Mouse (Mus musculus) adrenal gland, postnatal 10 days (tissue): ENCODE measurements around the gene Rimkla. TPM values are rescaled to one million over a fixed set of nuclear protein-coding genes. Genes with fewer than 3 reads are reported as not detected.

Experiments
- DNase-seq: peaks from one replicate; pipeline ENCODE4 v3.0.0; 2021; ENCODE audit warnings: mixed read lengths
- total RNA-seq, 2 experiments: library from RNA; stranded (reverse); gene quantifications; 2 replicates each; pipeline ENCODE4 v1.2.3; 2021

Gene Rimkla
- total RNA-seq, 2 experiments from 2014 or later, result 0.60 to 1.2 TPM

DNA sequence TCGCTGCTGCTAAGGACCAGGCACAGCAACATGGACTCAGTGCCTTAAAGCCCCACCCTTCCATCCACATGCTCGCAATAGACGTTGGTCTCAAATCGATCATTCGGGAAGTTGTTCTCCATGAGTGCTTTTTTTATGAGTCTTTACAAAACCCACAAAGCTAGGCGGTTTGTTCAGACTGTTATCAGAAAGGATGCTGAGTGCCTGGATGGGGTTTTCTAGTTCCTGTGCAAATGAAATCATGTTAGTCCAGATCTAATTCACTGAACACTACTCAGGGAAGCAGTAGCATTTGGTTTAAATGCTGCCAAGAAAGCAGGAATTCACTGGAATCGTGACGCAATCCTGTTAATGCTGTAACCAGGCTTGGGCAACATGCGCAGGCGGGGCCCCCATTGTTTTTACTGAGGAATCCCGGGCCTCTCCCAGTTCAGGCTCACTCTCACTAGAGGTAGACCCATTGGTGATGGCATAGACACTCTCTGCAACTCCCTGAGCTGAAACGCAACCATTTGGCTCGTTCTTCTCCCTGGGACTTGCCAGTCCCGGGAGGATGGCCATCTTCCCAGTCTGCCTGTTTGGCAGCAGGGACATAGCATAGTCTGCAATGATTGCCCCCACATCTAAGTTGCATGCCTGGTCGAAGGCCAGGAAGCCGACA is 24.6 kb downstream of the Rimkla start:
- DNase-seq, result peak; percentile 32

DNA sequence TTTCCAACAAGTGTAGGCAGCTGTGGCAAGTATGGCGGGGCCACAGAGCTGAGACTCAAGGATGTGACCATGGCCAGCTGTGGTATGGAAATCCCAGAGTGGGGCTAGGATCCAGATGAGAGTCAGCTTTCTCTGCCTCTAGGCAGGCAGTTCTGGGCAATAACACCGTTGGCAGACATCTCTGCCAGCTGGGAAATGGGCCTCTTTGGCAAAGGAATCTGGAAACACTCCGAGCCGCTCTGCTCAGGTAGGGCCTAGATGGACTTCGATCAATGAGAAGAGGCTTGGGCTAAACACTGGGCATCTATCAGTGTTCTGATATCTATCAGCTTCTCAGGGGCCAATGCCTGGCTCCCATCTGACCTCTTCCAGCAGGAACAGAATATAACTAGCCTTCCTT is 26.6 kb downstream of the Rimkla start:
- no peak for DNase-seq

DNA sequence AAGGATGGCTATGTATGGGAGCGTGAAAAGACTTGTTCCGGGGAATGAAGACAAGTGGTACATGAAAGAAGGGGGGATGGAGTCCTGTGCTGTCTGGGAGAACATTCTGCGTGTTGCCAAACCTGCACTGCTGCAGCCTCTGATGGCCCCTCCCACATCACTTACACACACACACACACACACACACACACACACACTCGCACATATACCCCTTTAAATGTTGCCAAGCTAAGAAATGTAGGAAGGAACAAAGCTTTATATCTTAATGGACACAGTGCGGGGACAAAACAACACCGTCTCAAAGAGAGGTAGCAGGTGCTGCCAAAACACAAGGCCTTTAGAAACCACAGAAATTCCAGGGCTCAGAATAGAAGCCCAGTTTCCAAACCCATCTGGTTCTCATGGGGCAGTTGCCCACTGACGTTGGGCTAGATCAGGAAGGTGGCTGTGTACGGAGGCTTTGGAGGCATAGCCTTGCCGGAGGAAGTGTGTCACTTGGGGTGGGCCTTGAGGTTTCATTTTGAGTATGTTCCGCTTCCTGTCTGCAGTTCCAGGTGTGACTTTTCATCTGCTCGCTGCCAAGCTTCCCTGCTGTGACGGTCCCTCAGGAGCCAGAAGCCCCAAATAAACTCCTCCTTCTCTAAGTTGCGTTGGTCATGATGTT is 28.5 kb downstream of the Rimkla start:
- DNase-seq, result no peak

DNA sequence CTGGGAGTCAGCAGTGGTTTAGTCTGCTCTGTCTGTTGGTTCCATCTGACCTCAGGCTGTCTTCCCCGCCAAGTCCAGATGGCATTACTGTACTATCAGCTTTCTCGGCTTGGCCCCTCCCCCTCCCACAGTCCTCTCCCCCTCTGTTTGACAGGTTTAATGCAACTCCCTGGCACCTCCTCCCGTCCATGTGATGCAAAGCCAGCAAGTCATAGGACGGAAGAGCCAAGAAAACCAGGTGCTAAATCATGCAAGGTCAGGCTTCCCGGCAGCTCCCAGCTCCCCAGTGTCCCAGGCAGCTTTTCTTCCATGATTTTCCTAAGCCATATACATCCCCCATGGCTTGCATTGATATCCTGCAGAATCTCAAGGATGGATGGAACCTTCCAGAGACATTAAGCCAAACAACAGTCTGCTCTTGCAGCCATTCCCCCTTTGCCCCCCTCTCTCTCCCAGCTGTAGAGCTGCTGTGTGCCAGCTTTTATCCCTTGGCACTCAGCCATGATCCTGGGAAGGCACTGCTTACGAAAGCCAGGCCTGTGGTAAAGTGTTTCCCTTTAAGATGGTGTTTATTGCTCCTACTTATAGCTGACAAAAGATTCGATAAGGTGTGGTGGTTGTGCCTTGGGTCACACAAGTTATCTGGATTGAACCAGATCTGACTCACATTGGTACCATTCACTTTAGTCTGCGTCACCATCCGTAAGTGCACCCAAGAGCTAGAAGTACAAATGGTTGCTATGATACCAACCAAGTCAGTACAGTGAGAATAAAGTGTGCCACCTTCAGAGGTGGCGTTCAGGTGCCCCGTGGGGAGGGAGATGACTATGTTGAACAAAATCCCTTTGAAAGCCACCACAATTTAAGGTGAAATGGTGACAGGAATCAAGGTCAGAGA is 29.3 kb downstream of the Rimkla start:
- peak; percentile 76 for DNase-seq

DNA sequence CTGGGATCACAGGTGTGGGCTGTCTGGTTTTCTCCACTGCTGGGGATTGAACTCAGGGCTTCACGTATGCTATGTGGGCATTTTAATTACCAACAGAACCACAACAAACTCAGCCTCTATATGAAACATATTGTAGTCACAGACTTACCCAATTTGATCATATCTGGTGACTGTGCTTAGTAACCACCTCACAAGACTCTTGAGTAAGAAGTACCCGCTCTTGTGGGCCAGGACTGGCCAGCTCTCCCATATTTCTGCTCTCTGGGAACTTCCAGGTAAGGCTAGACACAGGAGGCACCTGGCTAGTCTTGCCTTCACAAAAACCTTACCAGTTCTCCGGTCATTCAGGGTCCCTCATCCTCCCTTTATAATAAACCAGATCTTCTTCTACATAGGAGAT is 30.0 kb downstream of the Rimkla start:
- DNase-seq, result no peak

DNA sequence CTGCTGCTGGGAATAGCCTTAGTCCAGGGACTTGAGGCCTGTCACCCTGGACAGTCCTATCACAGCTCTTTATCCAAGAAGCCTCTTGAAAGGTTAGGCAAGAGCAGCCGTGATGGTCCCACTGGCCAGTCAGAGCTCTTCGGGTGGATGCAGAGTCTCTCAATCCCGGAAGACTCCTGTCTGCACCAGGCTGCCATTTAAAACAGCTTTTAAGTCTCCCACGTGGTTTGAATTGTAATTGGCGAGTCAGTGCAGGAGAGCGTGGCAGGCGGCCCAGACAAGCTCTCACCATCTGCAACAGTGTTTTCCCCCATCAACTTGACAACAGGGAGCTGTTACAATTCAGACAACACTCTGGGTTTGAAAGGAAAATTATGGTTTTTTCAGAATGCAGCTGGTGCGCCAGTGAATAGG is 31.7 kb downstream of the Rimkla start:
- DNase-seq, result peak; percentile 31

DNA sequence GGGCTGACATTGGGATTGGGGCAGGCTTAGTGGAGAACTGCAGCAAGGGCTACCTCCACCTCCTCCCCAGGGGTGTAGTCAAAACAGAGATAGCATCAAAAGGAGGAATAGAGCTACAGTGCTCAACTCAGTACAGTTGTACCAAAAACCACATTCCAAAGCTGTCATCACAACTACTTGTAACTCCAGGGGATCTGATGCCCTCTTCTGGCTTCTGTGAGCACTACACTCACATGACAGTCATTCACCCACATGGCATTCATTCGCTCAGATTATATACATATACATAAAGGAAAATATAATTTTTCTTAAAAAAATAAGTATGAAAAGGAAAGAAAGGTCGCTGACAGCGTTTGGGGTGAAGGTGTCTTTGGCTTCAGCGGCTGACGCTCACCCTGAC is 32.1 kb downstream of the Rimkla start:
- DNase-seq, result peak; percentile 46

DNA sequence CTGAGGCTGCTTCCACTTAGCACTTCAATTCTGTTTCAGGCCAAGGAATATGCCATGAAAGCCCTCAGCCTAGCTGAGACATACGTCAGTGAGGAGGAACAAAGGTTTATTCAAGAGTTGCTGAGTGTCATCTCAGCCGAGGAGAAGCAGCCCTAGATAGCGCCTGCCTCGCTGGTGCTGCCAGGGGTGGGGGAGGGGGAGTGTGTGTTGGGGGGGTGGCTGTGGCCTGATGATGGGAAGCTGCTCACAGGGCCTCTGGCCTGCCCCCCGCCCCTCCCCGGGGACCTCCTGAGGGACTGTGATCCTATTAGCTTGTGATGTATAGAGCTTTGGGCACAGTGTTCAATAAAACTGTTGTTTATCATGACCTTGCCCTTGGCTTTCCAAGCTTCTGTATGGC is 38.9 kb downstream of the Rimkla start:
- DNase-seq, result no peak

DNA sequence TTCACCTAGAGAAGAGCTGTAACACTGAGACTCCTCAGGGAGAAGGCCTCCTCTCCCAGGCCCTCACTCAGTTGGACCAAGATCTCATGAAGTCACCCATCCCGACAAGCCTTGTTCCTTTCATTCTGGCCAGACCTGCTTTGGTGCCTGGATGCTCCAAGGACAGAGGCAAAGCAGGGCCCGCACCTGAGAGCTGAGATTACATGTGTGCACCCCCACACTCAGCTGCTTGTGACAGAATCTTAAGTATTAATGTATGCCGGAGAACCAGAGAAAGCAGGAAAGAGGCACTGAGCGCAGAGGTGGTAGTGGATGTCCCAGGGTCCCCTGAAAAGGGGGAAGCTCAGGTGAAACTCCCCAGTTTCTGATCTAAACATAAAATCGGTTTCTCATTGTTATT is 39.3 kb downstream of the Rimkla start:
- DNase-seq, result no peak

DNA sequence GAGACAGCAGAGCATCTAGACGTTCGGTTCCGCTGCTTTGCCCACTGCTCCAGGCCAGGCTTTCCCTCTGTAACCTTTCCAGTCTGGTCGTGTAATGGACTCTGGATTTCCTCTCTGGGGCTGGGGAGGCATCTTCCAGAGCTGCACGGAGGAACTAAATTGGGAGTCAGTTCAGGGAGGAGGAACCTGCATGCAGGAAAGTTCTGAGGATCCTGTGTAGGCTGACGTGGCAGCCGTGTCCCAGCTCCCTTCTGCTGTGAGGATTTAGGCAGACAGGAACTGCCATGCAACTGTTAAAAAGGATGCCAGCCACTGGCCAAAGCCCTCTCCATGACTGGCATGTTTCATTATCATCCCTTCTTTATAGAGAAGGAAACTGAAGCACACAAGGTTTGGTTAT is 42.0 kb downstream of the Rimkla start:
- DNase-seq, result no peak

DNA sequence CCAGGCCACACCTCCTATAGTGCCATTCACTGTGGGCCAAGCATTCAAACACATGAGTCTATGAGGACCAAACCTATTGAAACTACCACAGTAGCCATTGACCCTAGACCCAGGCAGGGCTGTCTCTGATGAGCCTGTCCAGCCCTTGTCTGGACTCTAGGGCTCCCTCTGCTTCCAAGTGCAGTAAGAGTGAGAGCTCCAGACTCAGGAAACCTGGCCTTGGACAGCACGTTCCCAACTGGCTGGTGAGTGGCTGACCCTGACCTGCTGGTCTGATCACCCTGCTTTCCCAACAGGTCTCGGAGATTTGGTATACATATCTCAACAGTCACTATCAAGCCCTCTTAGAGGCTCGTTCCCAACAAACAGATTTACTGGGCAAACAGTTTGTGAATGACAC is 44.6 kb downstream of the Rimkla start:
- peak; percentile 21 for DNase-seq

DNA sequence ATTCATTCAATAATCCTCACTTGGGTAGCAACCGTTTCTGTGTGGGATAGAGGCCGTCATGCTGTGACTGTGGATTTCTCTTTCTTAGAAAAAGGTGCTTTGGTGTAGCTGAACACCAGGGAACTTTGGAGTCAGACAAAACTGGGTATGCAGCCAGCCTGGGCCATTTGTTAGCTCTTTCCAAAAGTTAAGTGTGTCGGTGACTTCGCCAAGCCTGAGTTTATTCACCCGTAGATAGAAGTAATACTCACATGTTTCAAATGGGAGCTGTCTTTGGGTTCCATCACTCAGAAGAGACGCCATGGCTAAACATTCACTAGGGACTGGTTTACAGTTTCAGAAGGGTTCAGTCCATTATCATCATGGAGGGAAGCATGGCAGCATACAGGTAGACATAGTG is 45.2 kb downstream of the Rimkla start:
- DNase-seq, result no peak

DNA sequence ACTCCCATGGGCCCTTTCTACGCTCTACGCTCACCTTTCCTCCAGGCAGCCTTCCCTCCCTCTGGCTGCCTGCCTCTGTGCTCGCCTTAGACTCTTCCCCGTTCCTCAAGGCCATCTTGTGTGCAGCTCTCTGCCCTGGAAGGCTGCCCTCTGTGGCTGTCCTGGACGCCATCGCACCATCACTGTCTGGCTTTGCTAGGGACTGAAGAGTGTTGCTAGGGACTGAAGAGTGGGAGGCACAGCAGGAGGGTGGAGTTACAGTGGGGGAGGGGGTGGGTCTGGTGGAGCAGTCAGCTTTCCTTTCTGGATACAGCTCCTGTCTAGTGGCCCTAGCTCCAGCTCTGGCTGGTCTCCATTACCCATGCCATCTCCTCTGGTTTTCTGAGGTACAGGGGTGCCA is 49.9 kb downstream of the Rimkla start:
- DNase-seq, result peak; percentile 48

DNA sequence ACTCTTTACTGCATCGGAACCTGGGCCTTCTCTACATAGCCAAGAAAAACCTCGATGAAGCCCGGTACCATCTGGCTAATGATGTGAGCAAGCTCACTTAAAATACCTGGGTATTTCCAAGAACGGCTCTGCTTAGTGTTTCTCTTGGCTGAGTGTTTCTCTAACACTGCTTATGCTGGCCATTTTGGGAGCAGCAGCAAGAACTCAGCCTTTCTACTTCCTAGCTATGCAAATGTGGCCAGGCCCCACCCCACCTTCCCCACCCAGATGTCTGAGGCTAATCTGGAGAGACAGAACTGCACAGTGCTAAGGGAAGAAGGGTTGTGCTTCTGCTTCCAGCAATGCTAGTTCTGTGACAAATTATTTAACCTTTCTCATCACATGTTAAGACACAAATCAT is 50.6 kb downstream of the Rimkla start:
- DNase-seq, result no peak

DNA sequence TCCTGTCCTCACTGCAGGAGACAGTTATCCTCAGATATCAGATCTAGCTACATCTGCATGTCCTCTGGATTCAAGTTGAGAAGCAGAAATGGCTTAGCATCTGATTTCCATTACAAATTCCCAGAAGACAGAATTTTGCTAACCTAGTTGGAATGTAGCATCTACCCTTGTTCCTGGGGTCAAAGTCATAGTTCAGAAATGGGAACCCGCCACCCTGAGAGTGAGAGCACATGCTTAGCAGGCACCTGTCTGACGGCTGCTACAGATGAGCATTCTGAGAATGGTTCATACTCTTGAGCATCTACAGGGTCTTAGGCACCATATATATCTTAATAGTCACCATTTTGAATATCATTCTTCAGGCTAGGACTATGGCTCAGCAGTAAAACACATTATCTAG is 54.5 kb downstream of the Rimkla start:
- no peak for DNase-seq

DNA sequence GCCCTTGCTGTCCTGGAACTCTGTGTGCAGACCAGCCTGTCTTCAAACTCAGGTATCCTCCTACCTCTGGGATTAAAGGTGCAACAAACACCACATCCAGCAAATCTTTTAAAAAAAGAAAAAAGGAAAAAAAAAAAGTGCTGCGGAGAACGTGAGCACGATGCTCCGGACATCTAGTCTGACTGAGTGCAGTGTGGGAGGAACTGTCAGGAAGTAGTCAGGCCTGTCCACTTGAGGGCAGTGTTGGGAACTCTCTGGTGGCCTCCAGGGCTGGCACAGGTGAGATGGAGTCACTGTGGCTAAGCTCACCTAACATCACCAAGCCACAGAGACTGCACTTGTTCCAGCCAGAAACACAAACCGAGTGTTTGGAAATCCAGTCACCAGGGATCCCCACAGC is 61.8 kb downstream of the Rimkla start:
- DNase-seq, result peak; percentile 73

DNA sequence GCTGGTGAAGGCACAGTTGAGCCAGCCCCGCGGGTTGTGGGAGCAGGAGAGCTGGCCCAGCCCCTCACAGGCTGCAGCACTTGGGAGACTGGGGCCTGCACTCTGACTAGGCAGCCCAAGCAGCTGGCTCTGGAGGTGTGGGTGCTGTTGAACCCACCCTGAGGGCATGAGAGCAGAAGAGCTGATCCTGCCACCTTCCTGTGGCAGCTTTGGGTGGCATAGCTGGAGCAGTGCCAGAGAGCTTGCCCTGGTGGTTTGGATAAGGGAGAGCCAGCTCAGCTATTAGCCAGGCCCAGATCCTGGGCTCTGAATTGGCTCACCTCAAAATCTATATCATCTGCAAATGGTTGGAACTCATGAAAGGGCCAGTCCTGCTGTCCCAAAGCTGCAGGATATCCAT is 64.7 kb downstream of the Rimkla start:
- DNase-seq, result peak; percentile 72

DNA sequence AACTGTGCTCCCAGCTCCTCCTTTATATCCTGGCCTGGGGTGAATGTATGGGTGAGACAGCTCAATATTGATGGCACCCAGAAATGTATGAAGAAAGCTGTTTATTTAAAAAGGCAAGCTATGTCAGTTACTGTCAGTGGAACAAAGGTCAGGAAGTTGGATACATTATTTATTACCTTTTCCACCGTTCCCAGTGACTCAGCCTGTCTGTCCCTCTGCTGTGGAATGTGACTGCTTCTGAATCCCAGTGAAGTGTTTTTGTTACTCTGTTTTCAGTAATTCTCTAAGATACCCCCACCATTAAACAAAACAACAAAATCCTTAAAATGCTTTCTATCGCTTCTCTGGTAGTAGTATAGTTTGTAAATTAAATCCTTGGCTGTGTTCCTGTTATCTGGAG is 66.8 kb downstream of the Rimkla start:
- DNase-seq, result no peak

DNA sequence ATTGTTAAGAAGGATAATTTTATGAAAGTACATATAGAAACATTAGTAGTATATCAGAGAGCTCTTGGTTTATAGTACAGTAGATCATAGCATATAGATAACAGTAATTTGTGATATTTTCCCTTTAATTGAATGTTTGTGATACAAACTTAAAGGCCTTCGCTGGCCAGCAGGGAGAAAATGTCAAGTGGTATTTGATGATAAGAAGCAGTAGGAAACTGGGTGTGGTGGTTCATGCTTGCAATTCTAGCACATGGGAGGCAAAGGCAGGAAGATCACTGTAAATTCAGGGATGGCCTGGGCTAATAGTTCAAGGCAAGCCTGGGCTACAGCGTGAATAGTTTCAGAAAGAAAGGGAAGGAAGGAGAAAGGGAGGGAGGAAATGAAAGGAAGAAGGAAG is 67.4 kb downstream of the Rimkla start:
- no peak for DNase-seq

DNA sequence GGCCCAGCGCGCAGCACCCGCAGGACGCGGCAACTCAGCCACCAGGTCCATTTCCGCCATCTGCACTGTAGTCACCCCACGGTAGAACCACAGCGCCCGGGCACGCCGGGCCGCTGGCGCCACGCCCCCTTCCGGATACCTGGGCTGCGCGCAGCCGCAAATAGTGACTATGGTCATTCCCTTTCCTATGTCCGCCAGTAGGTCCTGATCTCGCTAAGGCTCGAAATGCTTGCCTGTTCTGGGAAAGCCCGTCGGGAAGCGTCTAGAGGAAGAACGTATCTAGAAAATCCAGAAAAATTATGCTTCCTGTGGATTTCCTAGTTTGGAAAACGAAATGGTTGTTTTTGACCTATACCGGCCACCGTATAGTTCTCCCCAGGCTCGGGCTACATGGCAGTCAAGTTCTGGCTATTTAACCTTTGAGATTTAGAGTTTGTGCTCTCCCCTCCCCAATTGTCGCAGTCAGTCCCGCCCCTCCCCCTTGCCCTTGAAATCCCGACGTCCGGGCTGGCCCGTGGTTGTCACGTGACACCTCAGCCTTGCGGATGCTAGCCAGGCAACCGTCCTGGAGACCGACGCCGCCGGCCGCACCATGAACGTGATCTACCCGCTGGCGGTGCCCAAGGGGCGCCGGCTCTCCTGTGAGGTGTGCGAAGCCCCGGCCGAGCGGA is 70.0 kb downstream of the Rimkla start, which contains the start of the genes Ppcs and Zmynd12:
Ppcs (minus strand) TSS at position 127 of the 671 bp plus-strand sequence.
Zmynd12 (plus strand) TSS at position 521 of the 671 bp plus-strand sequence.
- DNase-seq, result peak; percentile 96

DNA sequence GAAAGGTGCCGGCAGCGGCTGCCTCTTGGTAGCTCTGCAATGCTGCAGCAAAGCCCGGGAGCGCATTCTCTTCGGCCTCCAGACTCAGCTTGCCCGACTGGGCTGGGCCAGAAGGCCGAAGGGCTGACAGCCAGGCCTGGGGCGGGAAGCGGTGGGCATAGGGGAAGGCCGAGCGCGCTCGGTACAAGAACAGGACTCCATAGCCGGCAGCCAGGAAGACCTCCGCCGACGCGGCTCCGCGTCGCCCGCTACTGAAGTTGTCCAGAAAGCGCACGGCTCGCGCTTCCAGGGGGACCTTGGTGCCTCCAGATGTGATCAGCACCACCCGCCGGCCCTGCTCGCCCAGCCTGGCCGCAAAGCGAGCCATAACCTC is 70.5 kb downstream of the Rimkla start:
- no peak for DNase-seq

DNA sequence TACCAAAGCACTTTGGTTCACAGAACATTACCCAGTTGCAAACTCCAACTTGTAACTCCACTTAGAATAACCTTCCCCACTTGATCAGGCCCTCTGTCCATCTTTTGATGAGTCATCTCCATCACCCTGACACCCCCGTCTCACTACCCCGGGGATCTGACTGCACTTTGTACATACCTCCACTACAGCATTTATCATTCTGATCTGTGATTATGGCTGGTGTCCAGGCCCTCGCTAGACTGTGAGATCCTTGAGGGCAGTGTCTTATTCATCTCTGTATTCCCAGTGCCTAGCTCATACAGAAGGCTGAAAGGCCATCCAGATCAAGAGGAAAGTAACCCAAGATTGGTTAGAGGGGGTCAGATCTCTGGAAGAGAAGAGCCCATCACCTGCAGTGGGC is 71.2 kb downstream of the Rimkla start:
- peak; percentile 28 for DNase-seq

DNA sequence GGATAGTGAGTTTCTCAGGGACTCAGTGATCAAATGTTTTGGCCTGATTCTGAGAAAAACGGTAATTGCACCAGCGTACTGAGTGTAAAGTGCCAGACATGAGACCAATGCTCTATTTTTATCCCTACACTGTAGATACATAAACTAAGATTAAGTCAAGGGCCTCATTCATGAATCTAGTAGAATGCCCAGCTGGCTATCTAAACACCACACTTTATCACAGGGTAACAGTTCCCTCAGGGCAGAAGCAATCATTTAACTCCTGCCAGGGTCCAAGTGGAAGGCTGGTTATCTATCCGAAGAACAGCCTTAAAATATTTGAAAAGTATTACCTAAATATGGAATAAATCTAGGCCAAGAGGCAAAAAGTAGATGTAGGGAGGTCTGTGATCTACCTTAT is 74.5 kb downstream of the Rimkla start:
- DNase-seq, result no peak
